Mouse (Mus musculus) liver, embryonic 11.5 days (tissue): ENCODE measurements around the gene Cd52. TPM values are rescaled to one million over a fixed set of nuclear protein-coding genes. Genes with fewer than 3 reads are reported as not detected.
"Not testable (repeated sequence)": the region's sequence is repeated elsewhere in the genome, so short reads cannot be mapped to it uniquely, and the experiment has no call there.

Experiments used
- ATAC-seq: fragments of 200-750 bp; cut with Nextera tagmentation; replicated peaks from 2 replicates; pipeline ENCODE4 v1.8.0; 2017; ENCODE audit warnings: moderate number of reproducible peaks, mild to moderate bottlenecking, moderate TSS enrichment, moderate library complexity; ENCODE audit not compliant: low FRiP score
- DNase-seq: peaks from one replicate; pipeline ENCODE4 v3.0.0-alpha.2; 2017; ENCODE audit warnings: low spot score
- H3K27ac ChIP-seq: fragments of 300-500 bp; sonication (generic); 2 replicates; pipeline ENCODE4 v1.5.1; 2014; ENCODE audit warnings: mild to moderate bottlenecking, low read depth, low read length, control low read depth
- H3K27me3 ChIP-seq: fragments of 300-500 bp; sonication (generic); replicated peaks from 2 replicates; pipeline ENCODE4 v1.6.1; 2014; ENCODE audit warnings: low read length, mixed read lengths; ENCODE audit not compliant: control insufficient read depth, insufficient read depth
- H3K36me3 ChIP-seq: fragments of 300-500 bp; sonication (generic); 2 replicates; pipeline ENCODE4 v1.6.1; 2014; ENCODE audit warnings: mild to moderate bottlenecking, low read length, moderate library complexity, mixed read lengths; ENCODE audit not compliant: control insufficient read depth, insufficient read depth
- H3K4me1 ChIP-seq: fragments of 300-500 bp; sonication (generic); replicated peaks from 2 replicates; pipeline ENCODE4 v1.6.1; 2014; ENCODE audit warnings: low read length, mixed read lengths; ENCODE audit not compliant: control insufficient read depth, insufficient read depth
- H3K4me2 ChIP-seq: fragments of 300-500 bp; sonication (generic); 2 replicates; pipeline ENCODE4 v1.6.1; 2014; ENCODE audit warnings: mild to moderate bottlenecking, control low read depth, moderate library complexity
- H3K4me3 ChIP-seq: fragments of 300-500 bp; sonication (generic); 2 replicates; pipeline ENCODE4 v1.5.1; 2014; ENCODE audit warnings: low read depth, low read length, control low read depth
- H3K9ac ChIP-seq: fragments of 300-500 bp; sonication (generic); 2 replicates; pipeline ENCODE4 v1.6.1; 2014; ENCODE audit warnings: low read depth, low read length, control low read depth
- H3K9me3 ChIP-seq: fragments of 300-500 bp; sonication (generic); 2 replicates; pipeline ENCODE4 v1.6.1; 2016; ENCODE audit warnings: low read length, inconsistent platforms, mixed read lengths; ENCODE audit not compliant: control insufficient read depth
- WGBS: fragments of 180-500 bp; shearing (Covaris S2); extraction: QIAGEN DNeasy Blood & Tissue Kit; methylation state at CpG from one replicate; pipeline ENCODE4 v1.1.7; 2014; 5-methylcytosine and 5-hydroxymethylcytosine counted together
- polyA plus RNA-seq: library from polyadenylated mRNA; unstranded; fragments of >200 nt; fragmentation: Nextera tagmentation; extraction: Ambion mirVana; gene quantifications from 2 replicates; pipeline ENCODE4 v1.2.1, GENCODE M21; 2014

Gene Cd52
- 16.4 TPM in 2 replicates for polyA plus RNA-seq

DNA sequence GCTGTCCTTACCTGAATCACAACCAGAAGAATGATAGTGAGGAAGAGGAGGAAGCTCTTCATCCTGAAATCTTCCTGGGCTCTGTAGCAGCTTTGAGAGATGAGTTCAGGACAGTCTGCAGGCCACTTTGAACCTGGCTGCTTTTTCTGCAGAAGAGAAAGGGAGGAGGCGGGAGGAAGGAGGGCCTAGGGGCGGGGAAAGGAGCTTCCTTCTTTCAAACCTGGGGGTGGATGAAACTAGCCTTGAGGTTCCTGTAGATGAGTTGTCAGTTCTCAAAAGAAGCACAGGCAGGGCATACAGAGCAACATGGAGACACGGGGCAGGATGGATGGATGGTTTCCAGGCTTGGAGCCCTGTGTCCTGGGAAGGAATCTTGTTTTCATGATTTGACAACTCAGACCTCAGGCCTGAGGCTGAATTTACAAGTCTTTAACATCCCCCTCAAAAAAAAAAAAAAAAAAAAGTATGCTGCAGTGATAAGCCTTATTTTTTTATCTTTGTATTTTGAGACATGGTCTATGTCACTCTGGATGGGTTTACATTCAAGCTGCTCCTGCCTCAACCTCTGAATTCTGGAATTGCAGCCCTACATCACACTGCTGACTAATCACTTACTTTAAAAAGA, at the start of gene Cd52:
Gene Cd52, minus strand, starts transcription at position 160 of the 625 bp plus-strand sequence.
- DNase-seq, result no peak
- WGBS, result 49% methylated on average over 3 of the region's 3 CpGs
- H3K4me2 ChIP-seq, result no peak within 1 kb of the TSS

DNA sequence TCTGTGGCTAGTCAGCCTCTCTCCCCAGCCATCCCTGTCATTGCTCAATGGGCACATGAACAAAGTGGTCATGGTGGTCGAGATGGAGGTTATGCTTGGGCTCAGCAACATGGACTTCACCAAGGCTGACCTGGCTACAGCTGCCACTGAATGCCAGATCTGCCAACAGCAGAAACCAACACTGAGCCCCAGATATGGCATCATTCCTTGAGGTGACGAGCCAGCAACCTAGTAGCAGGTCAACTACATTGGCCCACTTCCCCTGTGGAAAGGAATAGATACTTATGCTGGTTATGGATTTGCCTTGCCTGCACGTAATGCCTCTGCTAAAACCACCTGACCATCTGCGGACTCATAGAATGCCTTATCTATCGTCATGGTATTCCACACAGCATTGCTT, 49.4 kb upstream of the Cd52 start:
- not testable (repeated sequence) for H3K4me3 ChIP-seq, H3K27me3 ChIP-seq, H3K4me1 ChIP-seq, H3K27ac ChIP-seq, H3K9ac ChIP-seq, H3K9me3 ChIP-seq, ATAC-seq, H3K4me2 ChIP-seq, DNase-seq
- peaks cover 10% of the 10 kb centered on the region; the same call in 1 of the 2 replicates for H3K36me3 ChIP-seq
- WGBS, result 91% methylated on average over 5 of the region's 5 CpGs

More for the DNA sequence above, at the start of gene Cd52:
- Histone ChIP-seq H3K27ac (no peak within 1 kb of the TSS), H3K9ac (no peak within 1 kb of the TSS), H3K36me3 (no peaks in the 10 kb centered on the region), H3K9me3 (no peaks in the 10 kb centered on the region), H3K4me1 (no peaks in the 10 kb centered on the region), H3K27me3 (no peaks in the 10 kb centered on the region), H3K4me3 (no peak within 1 kb of the TSS)
- ATAC-seq, result no peak

DNA sequence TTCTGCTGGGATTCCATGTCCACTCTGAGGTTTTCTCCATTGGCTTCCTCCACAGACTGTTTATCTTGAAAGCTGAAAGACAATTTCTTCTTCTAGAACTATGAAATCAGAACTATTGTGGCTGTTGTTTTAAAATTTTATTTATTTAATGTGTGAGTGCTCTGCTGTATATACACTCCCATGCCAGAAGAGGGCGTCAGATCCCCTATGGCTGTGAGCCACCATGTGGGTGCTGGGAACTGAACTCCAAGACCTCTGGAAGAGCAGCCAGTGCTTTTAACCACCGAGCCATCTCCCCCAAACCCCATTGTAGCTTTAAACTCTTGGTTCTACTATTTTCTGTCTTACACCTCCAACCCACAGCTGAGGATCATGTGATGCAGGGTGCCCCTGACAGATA, 44.0 kb upstream of the Cd52 start:
- Histone ChIP-seq H3K4me2 (no peak overlapping the region), H3K4me1 (peaks cover 8% of the 10 kb centered on the region; the same call in 1 of the 2 replicates), H3K4me3 (no peak overlapping the region), H3K36me3 (0 out of 2 replicates have a peak, but pooled peaks cover 2% of the 10 kb centered on the region), H3K27me3 (no peaks in the 10 kb centered on the region), H3K27ac (no peak overlapping the region), H3K9ac (no peak overlapping the region), H3K9me3 (no peaks in the 10 kb centered on the region)
- ATAC-seq (no peak), DNase-seq (no peak)
- 83% methylated on average over 2 of the region's 2 CpGs for WGBS

DNA sequence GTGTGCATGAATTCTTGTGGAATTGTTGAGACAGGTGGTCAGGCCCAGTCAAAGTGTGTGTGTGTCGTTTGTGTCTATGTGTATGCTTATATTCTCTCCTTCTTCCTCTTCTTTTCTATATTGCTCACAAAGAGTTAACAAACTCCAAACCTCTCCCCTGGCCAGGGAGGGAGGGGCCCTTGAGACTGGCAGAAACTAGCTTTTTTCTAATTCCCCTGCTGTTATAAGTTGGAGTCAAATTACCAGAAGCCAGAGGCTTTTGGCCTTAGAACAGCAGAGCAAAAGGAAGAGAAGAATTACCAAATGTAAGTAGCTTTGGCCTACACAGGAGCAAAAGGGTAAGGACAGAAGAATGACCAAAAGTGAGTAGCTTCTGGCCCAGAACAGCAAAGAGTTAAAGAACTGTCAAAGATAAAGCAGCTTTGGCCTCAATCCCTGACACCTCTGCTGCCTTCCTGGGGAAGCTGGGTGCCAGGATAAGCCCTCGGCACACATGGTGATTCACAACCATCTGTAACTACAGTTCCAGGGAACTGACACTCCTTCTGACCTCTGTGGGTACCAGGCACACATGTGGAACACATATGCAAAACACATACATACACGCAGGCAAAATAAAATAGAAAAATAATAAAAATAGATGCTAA, 41.5 kb upstream of the Cd52 start:
- no peak overlapping the region for H3K27ac ChIP-seq
- H3K4me1 ChIP-seq, result peaks cover 8% of the 10 kb centered on the region; the same call in 1 of the 2 replicates
- no peak overlapping the region for H3K4me3 ChIP-seq
- H3K9ac ChIP-seq, result no peak overlapping the region
- H3K36me3 ChIP-seq, result 0 out of 2 replicates have a peak, but pooled peaks cover 2% of the 10 kb centered on the region
- ATAC-seq (no peak), DNase-seq (no peak)
- H3K9me3 ChIP-seq, result no peaks in the 10 kb centered on the region
- H3K4me2 ChIP-seq, result no peak overlapping the region
- H3K27me3 ChIP-seq, result no peaks in the 10 kb centered on the region
- WGBS, result 38% methylated on average over 3 of the region's 3 CpGs

DNA sequence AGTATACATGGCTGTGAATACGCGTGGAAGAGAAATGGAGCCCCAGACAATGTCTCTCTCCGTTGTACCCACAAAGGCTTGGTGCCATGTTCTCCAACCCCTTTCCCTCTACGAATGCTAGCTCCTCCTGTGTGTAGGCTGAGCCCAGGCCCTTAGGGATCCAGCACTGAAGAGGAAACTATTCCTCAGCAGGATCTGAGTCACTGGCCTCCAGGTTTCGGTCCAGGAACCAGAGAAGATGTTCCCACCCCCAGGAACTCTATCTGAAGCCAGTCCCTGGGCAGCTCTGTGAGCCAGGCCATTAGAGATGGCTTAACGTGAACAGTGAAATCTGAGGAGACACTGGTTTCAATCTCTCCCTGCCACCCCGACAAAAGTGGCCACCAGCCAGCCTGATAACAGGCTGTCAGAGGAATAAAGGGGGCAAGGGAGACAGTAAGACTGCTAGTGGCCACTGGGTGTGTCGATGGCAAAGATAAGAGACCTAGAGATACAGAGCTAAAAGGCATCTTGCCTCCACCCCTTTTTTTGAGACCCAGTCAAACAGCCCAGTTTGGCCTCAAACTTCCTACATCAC, 37.7 kb upstream of the Cd52 start:
- Histone ChIP-seq H3K27me3 (no peaks in the 10 kb centered on the region), H3K4me2 (no peak overlapping the region), H3K9me3 (no peaks in the 10 kb centered on the region), H3K4me1 (peaks cover 34% of the 10 kb centered on the region), H3K9ac (no peak overlapping the region), H3K36me3 (peaks cover 6% of the 10 kb centered on the region; the same call in 1 of the 2 replicates), H3K4me3 (no peak overlapping the region), H3K27ac (no peak overlapping the region)
- DNase-seq (no peak), ATAC-seq (no peak)
- 55% methylated on average over 8 of the region's 8 CpGs for WGBS

DNA sequence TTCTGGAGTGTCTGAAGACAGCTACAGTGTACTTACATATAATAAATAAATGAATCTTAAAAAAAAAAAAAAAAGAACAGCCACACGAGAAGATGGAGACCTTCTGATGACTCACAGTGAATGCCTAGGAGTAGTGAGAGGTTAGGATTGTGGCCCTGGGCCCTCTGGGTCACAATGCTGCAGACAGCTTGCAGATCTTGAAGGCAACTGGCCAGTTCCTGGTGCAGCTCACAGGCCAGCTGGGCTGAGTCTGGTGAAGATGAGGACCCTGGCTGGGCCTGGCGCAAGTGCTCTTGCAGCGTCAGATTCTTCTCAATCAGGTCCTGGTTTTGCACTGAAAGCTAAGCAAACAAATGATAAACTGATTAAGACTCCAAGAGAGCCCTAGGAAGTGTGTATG, 37.2 kb upstream of the Cd52 start:
- Histone ChIP-seq H3K4me2 (no peak overlapping the region), H3K4me3 (no peak overlapping the region), H3K36me3 (peaks cover 6% of the 10 kb centered on the region; the same call in 1 of the 2 replicates), H3K9me3 (no peaks in the 10 kb centered on the region), H3K27me3 (no peaks in the 10 kb centered on the region), H3K27ac (no peak overlapping the region), H3K9ac (no peak overlapping the region), H3K4me1 (peaks cover 39% of the 10 kb centered on the region)
- WGBS, result 82% methylated on average over 3 of the region's 3 CpGs
- DNase-seq, result no peak
- ATAC-seq, result no peak

DNA sequence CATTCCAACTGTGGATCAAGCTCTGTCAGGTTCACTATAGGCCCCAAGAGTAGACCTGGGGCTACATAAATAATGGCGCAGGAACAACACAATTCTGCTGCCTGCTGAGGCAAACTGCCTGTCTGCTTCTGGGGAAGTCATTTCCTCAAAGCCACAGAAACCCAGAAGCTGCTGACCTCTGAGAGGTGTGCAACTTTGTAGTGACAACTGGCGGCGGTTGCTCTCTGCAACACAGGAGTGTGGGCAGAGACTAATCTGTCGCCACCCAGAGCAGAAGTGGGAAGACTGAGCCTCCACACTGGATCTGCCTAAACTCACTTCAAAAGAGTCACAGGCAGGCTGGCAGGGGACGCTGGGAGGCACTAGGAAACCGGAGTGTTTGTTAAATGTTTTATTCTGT, 34.6 kb upstream of the Cd52 start:
- H3K9me3 ChIP-seq, result no peaks in the 10 kb centered on the region
- H3K4me2 ChIP-seq, result peak overlapping the region; percentile 96
- H3K27ac ChIP-seq, result peak overlapping the region; percentile 80
- peaks cover 6% of the 10 kb centered on the region; the same call in 1 of the 2 replicates for H3K36me3 ChIP-seq
- H3K4me1 ChIP-seq, result peaks cover 35% of the 10 kb centered on the region
- peak overlapping the region; percentile 92 for H3K9ac ChIP-seq
- ATAC-seq, result no peak
- WGBS, result 27% methylated on average over 6 of the region's 6 CpGs
- DNase-seq, result no peak
- no peaks in the 10 kb centered on the region for H3K27me3 ChIP-seq
- H3K4me3 ChIP-seq, result peak overlapping the region; percentile 86; the same call in 1 of the 2 replicates

DNA sequence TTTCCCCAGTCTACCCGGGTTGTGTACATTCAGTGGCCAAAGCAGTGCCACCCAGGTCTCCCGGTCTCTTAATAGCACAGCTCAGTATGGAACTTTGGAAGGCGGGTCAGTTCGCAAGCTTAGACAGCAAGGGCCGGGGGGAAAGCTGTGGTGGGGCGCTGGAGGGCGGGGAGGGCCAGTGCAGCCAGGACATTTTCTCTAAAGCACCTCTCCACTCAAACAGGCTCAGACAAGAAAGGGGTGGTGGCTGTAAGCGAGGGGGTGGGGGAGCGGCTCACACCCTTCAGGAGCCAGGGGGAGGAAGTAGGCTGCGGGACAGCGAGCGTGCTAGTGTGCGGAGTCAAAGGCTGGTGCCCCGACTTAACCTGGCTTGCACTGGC, 34.1 kb upstream of the Cd52 start:
- Histone ChIP-seq H3K4me3 (peak overlapping the region; percentile 86), H3K9me3 (no peaks in the 10 kb centered on the region), H3K4me2 (peak overlapping the region; percentile 96), H3K27me3 (no peaks in the 10 kb centered on the region), H3K4me1 (peaks cover 41% of the 10 kb centered on the region), H3K27ac (peak overlapping the region; percentile 80), H3K36me3 (peaks cover 6% of the 10 kb centered on the region; the same call in 1 of the 2 replicates), H3K9ac (peak overlapping the region; percentile 92)
- WGBS, result 2% methylated on average over 14 of the region's 14 CpGs
- peak; percentile 55 for ATAC-seq
- DNase-seq, result no peak
